Mouse (Mus musculus) right cerebral cortex, postnatal 36 days (tissue): ENCODE results near the gene Selenon.
A peak's percentile ranks its signal among the peaks of the same experiment; 100 is the strongest.

Experiments used
- DNase-seq, 2 experiments: peaks; one replicate each; pipeline ENCODE4 v3.0.0; 2022; ENCODE audit warnings: low spot score in 2 of 2, mixed read lengths in 1 of 2

The Selenon gene

GRCm38 (mm10) chr4:134551494-134552316 is at the start of gene Selenon:
Selenon (minus strand) TSS chr4:134552166.
- DNase-seq = peak in 1 of 2 experiments; percentile 24

GRCm38 (mm10) chr4:134601404-134601803 is 49.4 kb upstream of the Selenon start:
- DNase-seq = no peak

DNA sequence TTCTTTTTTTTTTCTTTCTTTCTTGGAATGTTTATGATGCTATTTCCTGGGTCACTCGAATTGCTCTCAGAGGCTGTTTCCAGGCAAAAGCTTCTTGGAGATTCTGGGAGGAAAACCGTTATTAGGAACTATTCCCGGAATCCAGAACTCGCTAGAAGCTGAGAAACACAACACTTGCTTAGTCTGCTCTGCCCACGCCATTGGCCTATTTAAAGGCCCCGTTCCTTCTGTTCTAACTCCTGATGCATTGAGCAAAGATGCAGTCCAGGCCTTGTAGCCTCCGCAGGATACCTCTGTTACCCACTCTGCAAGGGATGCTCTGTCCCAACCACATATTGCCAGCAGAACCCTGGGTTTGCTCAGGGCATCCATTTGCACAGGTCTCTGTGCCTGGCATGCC is 48.8 kb upstream of the Selenon start:
- peak in 1 of 2 experiments; percentile 47 for DNase-seq

DNA sequence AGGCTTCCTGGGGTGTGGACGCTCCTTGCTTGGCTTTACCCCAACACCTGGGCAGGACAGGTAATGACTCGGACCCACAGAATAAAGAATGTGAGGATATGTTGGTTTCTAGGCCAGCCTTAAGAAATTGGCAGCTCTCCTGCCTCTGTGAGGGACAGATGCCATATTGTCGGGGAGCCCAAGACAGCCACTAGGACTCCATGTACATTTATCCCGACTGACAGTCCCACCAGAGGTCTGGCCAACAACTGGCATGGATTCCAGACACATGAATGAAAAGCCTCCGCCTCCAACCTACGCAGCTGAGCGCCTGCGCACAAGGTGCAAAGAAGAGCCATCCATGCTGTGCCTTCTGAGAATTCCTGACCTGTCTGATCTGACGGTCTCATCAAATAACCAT is 48.1 kb upstream of the Selenon start:
- no peak for DNase-seq

DNA sequence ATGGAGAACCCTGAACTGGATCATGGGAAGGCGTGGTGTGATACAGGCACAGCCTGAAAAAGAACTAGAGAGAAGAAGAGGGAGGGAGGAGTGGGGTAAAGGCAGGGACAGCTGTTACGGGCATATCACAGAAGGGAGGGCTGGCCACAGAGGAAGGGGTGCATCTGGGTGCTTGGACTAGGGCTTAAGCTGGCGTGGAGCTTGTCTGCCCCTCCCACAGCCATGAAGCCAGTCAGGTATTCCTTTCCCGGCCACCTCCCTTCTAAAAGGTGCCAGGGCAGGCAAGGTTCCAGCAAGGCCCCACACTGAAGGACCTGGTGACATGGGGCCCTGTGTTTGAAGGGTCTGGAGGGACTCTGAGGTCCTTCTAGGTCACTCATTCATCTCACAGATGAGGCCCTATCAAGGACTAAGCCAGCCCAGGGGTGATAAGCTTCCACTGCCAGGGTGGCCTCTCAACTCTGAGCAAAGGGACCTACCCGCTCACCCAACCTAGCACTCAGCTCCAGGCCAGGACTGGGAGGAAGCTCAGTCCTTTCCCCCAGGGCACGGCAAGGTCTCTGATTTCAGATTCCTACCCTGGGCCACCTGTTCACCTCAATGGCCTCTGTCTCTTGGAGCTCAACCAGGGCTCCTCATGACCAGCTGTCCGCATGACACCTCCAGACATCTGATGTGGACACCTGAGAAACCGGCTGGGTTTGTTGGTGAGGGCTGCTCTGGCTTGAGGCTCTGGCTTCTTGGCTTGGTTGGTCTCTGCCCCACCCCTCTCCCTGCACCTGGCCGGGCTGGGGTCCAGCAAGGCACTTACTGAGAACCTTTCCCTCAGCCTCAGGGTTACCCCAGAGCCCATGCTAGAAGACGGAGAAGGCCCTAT is 45.1 kb upstream of the Selenon start:
- DNase-seq = no peak

DNA sequence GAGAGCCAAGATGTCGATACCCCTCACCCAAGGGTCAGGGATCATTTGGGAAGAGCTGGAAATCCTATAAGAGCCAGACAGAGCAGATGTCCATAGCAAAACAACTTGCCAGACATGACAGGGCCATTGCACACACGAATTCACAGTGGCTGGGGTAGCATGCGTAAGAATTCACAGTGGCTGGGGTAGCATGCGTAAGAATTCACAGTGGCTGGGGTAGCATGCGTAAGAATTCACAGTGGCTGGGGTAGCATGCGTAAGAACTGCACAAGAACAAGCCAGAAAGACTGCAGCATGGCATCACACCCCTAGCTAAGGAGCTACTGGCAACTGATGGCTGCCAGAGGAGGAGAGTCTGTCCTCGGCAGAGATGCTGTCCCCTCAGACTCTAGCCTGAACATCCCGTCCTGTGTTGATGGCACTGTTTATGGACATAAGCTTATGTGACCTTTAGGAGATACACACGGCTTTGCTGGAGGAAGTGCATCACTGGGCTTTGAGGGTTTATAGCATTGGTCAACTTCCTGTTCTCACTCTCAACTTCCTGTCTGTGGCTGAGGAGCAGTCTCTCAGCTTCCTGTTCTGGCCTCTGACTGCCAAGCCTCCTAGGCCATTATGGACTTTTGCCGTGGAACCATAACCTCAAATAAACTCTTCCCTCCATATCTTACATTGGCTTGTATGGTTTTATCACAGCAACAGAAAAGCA is 42.9 kb upstream of the Selenon start:
- DNase-seq = no peak

DNA sequence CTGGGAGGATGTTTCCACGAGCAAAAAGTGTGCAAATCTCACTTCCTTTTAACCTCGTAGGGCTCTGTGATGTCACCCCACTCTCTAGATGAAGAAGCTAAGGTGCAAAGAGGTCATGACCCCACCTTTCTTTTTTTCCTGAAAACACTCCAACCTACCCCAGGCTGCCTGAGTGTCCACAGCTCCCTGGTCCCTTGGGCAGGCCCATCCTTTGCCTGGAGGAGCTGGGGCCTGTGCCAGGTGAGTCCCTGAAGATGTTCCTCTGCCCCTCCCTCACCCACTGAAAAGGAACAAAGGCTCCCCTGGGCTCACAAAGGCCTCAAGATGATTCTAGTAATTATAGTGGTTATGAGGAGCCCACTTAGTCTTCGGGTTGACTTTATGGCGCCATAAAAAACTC is 40.5 kb upstream of the Selenon start:
- no peak for DNase-seq

- no peak for DNase-seq
Measured at GRCm38 (mm10) chr4:134591506-134592061, 39.6 kb upstream of the Selenon start.

DNA sequence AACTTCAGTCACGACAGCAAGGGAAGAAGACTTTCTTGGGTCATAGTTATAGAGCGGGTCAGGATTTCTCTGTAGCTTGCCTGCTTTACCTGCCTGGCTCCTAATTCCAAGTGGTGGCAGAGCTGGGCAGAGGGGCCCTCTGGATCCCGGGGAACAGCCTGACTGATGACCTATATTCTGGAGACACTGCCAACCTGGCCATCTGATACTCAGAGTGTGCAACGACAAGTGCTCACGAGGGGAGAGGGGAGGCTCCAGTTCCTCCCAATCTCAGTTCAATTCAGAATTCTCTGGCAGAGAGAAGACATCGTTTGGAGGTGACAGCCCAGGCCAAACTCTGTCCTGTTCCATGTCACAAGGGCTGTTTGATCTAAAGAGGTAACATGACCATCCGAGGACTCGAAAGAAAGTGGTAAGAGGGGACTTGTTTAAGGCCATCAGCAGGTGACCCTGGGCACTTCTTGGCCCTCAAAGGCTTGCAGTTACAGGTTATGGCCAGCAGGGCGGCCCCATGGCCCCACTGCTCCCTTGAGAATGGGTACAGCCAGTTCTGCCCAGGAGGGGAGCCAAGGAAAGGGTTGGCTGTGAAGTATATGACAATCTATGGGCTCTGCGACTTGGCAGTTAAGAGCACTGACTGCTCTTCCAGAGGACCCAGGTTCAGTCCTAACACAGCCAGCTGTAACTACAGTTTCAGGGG is 38.4 kb upstream of the Selenon start:
- DNase-seq = no peak

DNA sequence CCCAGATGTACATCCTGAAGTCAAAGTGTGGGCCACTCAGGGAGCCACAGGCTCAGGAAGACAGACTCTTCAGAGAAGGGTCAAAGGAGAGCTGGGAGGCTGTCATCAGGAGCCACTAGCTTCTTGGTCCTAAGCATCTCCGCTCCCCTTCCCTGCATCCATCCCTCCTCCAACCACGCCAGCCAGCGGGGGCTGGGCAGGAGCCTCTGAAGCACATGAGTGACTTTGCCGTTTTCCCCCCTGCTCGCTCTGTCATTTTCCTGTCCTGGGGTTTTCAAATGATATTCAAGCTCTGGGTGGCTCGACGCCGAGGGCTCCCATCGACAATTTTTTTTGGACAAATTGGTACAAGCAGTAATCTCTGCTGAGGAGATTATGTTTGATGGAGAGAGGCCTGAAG is 37.8 kb upstream of the Selenon start:
- no peak for DNase-seq

DNA sequence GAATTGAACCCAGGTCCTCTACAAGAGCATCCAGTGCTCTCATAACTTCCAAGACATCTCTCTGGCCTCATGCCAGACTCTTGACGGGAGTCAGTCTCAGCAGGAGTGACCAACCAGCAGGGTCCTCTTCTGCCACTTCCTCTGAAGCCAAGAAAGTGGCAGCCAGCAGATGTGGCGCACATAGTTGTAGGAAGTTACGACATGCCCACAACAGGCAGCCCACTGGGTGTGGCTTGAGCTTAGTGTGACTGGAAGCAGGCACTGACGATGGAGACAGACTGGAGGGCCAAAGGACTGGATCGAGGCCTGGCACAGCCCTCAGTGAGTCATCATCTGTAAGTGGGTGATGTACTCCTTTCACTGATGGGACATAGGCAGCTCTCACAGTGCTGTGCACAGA is 37.0 kb upstream of the Selenon start:
- no peak for DNase-seq

DNA sequence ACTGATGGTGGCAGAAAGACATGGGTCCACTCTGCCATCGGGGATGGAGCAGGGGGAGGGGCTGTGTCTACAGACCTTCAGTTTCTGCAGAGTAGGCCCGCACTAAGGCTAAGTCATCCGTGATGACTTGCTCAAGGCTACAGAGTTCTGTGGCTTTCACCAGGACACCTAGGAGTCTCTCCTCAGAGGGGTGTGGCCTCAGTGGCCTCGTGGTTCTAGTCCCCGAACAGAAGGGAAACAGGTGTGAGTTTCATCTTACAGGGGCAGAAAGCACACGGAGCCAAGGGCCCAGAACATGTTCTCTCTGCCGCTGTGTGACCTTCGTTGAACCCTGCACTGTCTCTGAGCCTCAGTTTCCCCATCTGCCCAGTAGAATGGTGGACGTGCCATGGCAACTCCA is 36.3 kb upstream of the Selenon start:
- no peak for DNase-seq

DNA sequence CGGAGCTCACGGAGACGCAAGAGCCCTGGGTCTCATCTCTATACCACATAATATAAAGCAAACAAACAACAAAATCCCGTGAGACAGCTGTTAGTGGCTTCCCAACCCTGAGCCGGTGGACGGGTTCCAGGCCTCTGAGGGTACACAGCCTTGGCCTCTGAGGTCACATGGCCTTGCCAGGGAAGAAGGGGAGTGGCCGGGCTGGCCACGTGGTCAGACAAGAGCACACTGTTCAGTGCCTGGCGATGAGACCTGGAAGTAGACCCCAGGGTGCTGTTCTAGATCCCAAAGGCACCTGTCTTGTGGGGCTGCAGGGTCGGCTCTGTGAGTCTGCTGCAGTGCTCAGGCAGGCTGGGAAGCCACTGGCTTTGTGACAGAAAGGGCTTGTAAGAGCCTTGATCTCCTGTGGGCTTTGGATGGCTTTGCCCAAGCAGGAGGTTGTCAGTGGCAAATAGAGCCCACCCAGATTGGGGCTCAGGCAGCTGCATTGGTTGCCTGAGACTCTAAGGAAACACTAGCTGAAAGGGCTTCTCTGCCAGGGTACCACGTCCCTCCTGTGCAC is 35.8 kb upstream of the Selenon start:
- DNase-seq = no peak

- no peak for DNase-seq
Measured at GRCm38 (mm10) chr4:134586631-134587030, 34.7 kb upstream of the Selenon start.

DNA sequence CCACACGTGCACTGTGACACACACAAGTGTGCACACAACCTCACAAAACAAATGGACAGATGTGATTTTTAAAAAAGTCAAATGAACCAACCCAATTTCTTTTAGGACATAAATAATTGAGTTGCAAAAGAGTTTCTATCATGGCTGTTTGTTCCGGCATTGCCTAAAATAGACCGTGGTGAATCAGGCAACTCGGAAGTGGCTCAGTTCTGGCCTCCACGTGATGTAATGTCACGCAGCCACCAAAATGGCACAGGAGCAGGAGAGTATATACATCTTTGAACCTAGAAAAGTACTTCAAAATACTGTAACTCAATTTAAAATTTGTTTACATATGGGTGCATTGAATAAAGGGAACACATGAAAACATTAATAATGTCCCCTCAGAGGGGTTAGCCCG is 34.2 kb upstream of the Selenon start:
- DNase-seq = no peak

GRCm38 (mm10) chr4:134583513-134583912 is 31.5 kb upstream of the Selenon start:
- DNase-seq = no peak

DNA sequence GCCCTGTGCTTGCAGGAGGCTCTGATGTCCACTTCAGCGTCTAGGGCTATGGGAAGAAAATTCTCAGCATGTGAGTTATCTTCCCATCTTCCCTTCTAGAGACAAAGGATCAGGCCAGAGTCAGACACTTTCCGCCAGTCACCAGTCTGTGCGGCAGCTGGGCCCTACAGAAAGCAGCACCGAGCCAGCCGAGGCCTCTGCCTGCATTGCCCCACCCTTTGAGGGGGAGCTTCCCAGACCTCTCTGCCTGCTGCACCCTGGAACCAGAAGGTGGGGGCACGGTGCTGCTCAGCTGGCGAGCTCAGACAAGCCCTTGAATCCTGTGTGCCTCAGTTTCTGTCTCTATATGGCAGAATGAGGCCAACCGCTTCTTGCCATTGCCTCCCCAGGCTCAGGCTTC is 29.4 kb upstream of the Selenon start:
- DNase-seq = no peak

- DNase-seq = peak; percentile 79 to 81
Measured at GRCm38 (mm10) chr4:134580351-134581148, 28.6 kb upstream of the Selenon start.

DNA sequence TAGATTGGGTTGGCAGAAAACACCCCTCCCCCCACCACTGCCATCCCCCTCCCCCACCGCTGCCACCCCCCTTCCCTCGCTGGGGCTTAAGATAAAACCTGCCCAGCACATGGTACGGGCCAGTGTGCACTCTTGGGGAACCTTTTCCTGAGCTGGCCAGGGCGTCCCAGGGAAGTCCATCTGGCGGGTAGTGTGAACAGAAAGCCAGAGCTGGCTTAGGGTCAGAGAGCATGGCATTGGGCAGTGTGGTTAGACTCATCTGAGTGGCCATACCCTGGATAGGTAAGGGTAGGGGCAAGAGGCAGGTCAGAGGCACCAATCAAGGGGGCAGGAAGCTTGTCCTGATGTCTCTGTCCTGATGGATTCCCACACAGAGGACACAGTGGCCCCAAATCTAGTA is 27.7 kb upstream of the Selenon start:
- no peak for DNase-seq

DNA sequence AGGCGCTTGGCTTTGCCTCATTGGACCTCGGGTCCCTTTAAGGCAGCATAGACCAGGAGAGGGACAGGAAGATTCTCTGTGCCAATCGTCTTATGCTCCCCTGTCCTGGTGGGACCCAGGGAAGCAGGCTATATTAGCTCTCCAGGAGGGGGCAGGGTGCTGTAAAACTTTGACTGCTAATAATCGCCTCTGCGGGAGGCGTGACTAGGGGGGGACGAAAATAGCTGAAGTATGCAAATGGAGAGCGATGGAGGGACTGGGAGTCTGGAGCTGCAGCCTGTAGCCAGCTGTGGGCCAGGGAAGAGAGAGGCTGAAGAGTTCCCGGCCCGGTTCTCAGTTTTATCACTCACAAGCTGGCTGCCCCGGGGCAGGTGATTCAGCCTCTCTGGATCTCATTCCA is 27.2 kb upstream of the Selenon start:
- no peak for DNase-seq
